Mouse (Mus musculus): ENCODE data around the gene Gnat3. TPM values are rescaled to one million over a fixed set of nuclear protein-coding genes. Genes with fewer than 3 reads are reported as not detected.
"Not testable (repeated sequence)": the region's sequence is repeated elsewhere in the genome, so short reads cannot be mapped to it uniquely, and the experiment has no call there.

The Gnat3 gene
- polyA plus RNA-seq (2012) = not detected in 2 replicates

DNA sequence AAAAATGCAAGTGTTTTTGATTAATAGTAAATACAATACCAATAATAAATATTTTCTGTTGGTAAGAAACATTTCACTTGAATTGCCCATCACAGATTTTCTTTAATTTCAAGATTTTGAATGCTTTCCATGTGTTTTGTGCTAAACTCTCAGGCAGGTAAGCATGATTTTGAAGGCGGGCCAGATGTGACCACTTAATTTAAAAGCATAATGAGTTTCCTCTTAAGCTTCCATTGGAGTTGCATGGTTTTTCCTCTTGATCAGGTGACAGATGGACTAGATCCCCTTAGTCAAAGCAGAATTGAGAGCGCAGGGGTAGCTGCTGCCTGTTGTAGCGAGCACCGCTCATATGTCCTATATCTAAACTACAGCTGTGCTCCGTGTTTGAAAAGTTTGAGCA lies at the start of gene Gnat3:
TSS of gene Gnat3 (plus strand) at position 301 of the 400 bp plus-strand sequence.
- Histone ChIP-seq H3K4me3 (replicated peaks) (no peak within 1 kb of the TSS), H3K9me3 (ENCODE audit: control insufficient read depth, low read length) (no peaks in the 10 kb centered on the region), H3K36me3 (ENCODE audit: control insufficient read depth) (no peaks in the 10 kb centered on the region), H3K4me1 (ENCODE audit: control insufficient read depth) (no peaks in the 10 kb centered on the region), H3K27me3 (ENCODE audit: control insufficient read depth) (no peaks in the 10 kb centered on the region)
- TF ChIP-seq GATA1 (IDR thresholded peaks at IDR 0.05; ENCODE audit: low read length) (no peak), TAL1 (IDR thresholded peaks at IDR 0.05; ENCODE audit: low read length) (no peak)

DNA sequence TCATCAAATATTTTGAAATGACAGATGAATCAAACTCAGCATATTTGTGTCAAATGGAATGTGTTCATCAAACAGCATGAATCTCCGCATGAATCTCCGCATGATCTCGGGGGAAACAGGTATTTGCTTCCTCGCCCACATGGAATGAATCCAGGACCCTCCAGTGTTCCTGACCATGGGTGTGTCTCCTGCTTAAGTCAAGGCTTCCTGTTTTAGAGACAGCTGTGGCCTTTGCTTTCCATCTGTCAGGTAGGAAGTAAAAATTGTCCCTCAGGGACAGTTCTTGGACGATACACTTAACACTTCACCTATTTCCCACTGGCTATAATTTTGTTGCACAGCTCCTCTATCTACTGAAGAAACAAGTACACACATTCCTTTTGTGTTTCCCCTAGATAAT lies 43.4 kb upstream of the Gnat3 start:
- Histone ChIP-seq H3K36me3 (ENCODE audit: control insufficient read depth) (no peaks in the 10 kb centered on the region), H3K9me3 (ENCODE audit: control insufficient read depth, low read length) (no peaks in the 10 kb centered on the region), H3K4me1 (ENCODE audit: control insufficient read depth) (no peaks in the 10 kb centered on the region), H3K4me3 (replicated peaks) (no peak overlapping the region), H3K27me3 (ENCODE audit: control insufficient read depth) (no peaks in the 10 kb centered on the region)
- TF ChIP-seq TAL1 (IDR thresholded peaks at IDR 0.05; ENCODE audit: low read length) (no peak), GATA1 (IDR thresholded peaks at IDR 0.05; ENCODE audit: low read length) (no peak)

DNA sequence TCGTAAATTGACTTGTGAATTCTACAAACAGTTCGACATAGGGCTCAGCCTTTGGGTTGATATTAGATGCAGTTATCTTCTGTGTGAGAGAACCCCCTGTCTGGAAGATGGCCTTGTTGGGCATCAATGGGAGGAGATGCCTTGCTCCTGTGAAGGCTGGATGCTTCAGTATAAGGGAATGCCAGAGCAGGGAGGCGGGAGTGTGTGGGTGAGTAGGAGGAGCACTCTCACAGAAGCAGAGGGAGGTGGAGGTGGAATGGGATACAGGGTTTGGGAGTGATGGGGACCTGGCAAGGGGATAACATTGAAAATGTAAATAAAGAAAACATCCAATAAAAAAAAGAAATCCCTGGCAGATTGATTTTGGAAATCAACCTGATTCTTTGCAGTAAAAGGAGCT lies 38.7 kb upstream of the Gnat3 start:
- Histone ChIP-seq H3K36me3 (ENCODE audit: control insufficient read depth) (no peaks in the 10 kb centered on the region), H3K4me3 (replicated peaks) (no peak overlapping the region), H3K9me3 (ENCODE audit: control insufficient read depth, low read length) (no peaks in the 10 kb centered on the region), H3K4me1 (ENCODE audit: control insufficient read depth) (no peaks in the 10 kb centered on the region), H3K27me3 (ENCODE audit: control insufficient read depth) (no peaks in the 10 kb centered on the region)
- no peak for TF ChIP-seq TAL1 (IDR thresholded peaks at IDR 0.05; ENCODE audit: low read length)
- TF ChIP-seq GATA1 (IDR thresholded peaks at IDR 0.05; ENCODE audit: low read length) = no peak

DNA sequence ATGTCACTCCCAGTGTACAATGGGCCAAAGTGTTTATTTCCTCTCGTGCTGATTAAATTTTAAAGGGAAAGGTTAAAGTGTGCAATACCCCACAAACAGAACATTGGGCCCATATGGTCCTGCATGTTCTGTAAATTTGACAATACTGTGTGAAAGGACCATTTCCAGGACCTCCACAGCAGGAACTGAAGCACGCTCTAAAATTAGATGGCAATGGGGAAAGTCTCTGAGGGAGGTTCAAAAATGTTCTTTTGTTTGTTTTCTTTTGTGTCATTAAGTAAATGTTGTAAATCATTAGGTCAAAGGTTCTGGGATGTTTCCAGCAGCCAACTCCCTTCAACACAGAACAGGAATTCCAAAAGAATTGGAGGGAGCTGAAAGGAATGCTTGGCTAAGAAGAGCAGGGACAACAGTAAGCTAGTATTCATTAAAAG lies 38.2 kb upstream of the Gnat3 start:
- H3K4me1 ChIP-seq (ENCODE audit: control insufficient read depth) = no peaks in the 10 kb centered on the region
- H3K36me3 ChIP-seq (ENCODE audit: control insufficient read depth) = no peaks in the 10 kb centered on the region
- H3K9me3 ChIP-seq (ENCODE audit: control insufficient read depth, low read length) = no peaks in the 10 kb centered on the region
- H3K27me3 ChIP-seq (ENCODE audit: control insufficient read depth) = no peaks in the 10 kb centered on the region
- H3K4me3 ChIP-seq (replicated peaks) = no peak overlapping the region
- TF ChIP-seq TAL1 (IDR thresholded peaks at IDR 0.05; ENCODE audit: low read length) (no peak), GATA1 (IDR thresholded peaks at IDR 0.05; ENCODE audit: low read length) (no peak)

DNA sequence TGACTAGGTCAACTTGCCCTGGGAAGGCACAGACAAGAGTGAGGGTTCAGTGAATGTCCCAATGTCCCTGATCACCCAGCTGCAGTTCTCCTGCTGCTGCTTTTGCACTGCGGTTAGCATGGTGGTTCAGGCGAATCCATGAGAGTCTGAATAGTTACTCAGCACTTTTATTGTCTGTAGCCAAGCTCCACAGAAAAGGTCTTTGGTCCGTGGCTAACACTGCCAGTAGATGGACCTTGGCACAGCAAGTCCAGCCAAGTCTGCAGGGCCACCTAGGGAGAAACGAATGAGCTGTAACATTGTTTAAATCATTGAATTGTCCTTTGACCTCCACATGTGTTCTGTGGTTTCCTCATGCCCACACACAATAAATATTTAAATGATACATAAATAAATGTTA lies 33.9 kb upstream of the Gnat3 start:
- H3K4me3 ChIP-seq (replicated peaks) = no peak overlapping the region
- no peaks in the 10 kb centered on the region for H3K27me3 ChIP-seq (ENCODE audit: control insufficient read depth)
- no peaks in the 10 kb centered on the region for H3K4me1 ChIP-seq (ENCODE audit: control insufficient read depth)
- H3K36me3 ChIP-seq (ENCODE audit: control insufficient read depth) = no peaks in the 10 kb centered on the region
- TF ChIP-seq GATA1 (IDR thresholded peaks at IDR 0.05; ENCODE audit: low read length) (no peak), TAL1 (IDR thresholded peaks at IDR 0.05; ENCODE audit: low read length) (no peak)
- H3K9me3 ChIP-seq (ENCODE audit: control insufficient read depth, low read length) = no peaks in the 10 kb centered on the region

DNA sequence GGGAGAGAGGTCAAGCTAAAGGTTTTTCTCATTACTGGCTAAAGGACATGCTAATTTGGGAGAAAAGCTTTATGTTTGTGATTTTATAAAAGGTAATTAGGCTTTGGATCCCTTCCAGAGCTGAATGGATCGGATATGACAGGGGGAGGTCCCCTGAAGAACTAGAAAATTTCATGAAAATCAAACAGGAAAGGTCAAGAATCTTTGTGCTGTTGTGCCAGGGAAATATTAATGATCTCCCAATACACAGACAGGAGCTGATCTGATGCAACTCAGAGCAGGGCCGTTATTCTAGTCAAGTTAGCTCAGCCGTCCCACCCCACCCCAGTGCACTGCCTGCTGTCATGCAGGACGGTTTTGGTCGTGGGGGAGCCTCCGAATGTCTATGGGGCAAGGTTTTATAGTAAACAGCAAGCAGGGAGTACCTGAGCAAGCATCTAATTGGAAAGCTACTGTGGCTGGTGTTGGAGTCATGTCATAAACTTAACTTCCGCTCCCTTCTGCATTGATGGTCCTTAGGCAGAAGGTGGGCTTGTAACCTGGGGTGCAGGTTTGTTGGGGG lies 33.3 kb upstream of the Gnat3 start:
- H3K4me3 ChIP-seq (replicated peaks) = no peak overlapping the region
- H3K36me3 ChIP-seq (ENCODE audit: control insufficient read depth) = no peaks in the 10 kb centered on the region
- H3K9me3 ChIP-seq (ENCODE audit: control insufficient read depth, low read length) = no peaks in the 10 kb centered on the region
- no peaks in the 10 kb centered on the region for H3K4me1 ChIP-seq (ENCODE audit: control insufficient read depth)
- no peaks in the 10 kb centered on the region for H3K27me3 ChIP-seq (ENCODE audit: control insufficient read depth)
- TF ChIP-seq TAL1 (IDR thresholded peaks at IDR 0.05; ENCODE audit: low read length) (no peak), GATA1 (IDR thresholded peaks at IDR 0.05; ENCODE audit: low read length) (no peak)

DNA sequence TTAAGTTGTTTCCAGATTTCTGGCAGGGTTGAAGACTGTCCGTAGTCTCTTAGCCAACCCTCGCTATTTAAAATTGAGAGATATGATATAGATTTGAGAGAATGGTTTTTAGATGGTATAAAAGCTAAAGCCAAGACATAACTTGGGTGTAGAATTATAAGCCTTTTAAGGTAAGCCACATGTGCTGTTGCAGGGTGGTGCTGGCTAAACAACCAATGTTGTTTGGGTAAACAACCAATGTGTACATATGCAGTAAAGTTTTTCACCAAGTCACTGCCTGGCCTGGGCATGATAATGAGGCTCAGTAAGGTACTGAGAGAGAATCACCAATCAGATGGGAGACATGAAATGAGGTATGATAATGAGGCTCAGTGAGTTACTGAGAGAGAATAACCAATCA lies 30.8 kb upstream of the Gnat3 start:
- H3K27me3 ChIP-seq (ENCODE audit: control insufficient read depth); H3K4me1 ChIP-seq (ENCODE audit: control insufficient read depth); H3K36me3 ChIP-seq (ENCODE audit: control insufficient read depth); H3K9me3 ChIP-seq (ENCODE audit: control insufficient read depth, low read length); H3K4me3 ChIP-seq (replicated peaks): not testable (repeated sequence)

DNA sequence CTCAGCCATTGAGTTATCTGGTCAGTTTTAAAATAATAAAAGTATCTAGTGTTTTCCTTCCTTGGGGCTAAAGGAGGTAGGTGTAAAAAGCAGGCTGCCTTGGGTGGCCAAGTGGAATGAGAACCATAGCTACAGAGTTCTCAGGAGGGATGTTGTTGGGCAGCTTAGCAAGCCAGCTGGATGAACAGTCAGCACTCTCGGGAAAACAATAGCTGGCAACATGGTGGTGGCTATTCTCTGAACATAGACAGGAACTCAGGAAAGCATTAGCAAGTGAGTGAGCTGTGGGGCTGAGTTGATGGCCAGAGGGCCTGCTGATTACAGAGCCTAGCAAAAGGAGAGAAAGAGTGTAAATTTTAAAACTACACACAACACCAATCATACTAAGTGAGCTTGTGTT lies 27.8 kb upstream of the Gnat3 start:
- no peak for TF ChIP-seq TAL1 (IDR thresholded peaks at IDR 0.05; ENCODE audit: low read length)
- TF ChIP-seq GATA1 (IDR thresholded peaks at IDR 0.05; ENCODE audit: low read length) = no peak
- H3K36me3 ChIP-seq (ENCODE audit: control insufficient read depth) = no peaks in the 10 kb centered on the region
- no peaks in the 10 kb centered on the region for H3K27me3 ChIP-seq (ENCODE audit: control insufficient read depth)
- peaks cover 5% of the 10 kb centered on the region for H3K4me1 ChIP-seq (ENCODE audit: control insufficient read depth)
- H3K9me3 ChIP-seq (ENCODE audit: control insufficient read depth, low read length) = no peaks in the 10 kb centered on the region
- no peak overlapping the region for H3K4me3 ChIP-seq (replicated peaks)

DNA sequence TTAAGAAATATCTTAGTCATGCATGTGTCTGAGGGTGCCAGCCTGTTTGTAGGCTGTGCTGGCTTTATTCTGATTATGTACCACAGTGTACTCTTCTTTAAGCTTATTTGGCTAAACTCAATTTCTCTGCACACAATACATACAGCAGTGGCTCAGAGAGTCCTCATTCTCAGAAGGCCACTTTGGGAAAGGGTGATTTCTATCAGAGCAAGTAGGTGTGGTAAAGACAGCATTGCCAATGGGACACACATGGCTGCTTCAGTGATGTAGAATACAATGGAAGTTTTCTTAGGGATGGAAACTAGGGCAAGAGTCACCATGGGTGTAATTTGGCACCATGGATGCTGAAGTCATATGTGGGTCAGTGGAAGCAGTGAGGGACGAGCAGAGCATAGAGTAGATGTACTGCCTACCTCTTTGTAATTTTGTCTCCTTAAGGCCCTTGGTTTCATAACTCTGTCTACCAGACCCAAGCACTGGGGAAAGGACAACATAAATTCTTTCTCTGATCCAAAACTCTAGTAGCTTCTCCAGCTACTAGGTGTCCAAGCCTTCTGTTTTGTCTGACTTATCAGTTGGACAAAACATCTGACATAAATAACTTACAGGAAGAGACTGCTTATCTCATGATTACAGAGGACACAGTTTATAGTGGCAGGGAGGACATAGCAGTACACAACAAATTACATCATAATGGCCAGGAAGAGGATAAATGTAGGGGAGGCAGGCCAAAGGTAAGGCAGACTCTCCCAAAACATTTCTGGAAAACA lies 24.0 kb upstream of the Gnat3 start:
- peaks cover 5% of the 10 kb centered on the region for H3K4me1 ChIP-seq (ENCODE audit: control insufficient read depth)
- no peaks in the 10 kb centered on the region for H3K9me3 ChIP-seq (ENCODE audit: control insufficient read depth, low read length)
- TF ChIP-seq GATA1 (IDR thresholded peaks at IDR 0.05; ENCODE audit: low read length) (no peak), TAL1 (IDR thresholded peaks at IDR 0.05; ENCODE audit: low read length) (no peak)

More for the DNA sequence above, 24.0 kb upstream of the Gnat3 start:
- H3K27me3 ChIP-seq (ENCODE audit: control insufficient read depth) = no peaks in the 10 kb centered on the region
- no peaks in the 10 kb centered on the region for H3K36me3 ChIP-seq (ENCODE audit: control insufficient read depth)
- H3K4me3 ChIP-seq (replicated peaks) = no peak overlapping the region
